Mouse (Mus musculus): ENCODE results near the gene Idua.

The Idua gene

GRCm38 (mm10) chr5:108653341-108653740 is 6.8 kb upstream of the Idua start:
- intact Hi-C loops (cut with DNase I), result loop anchor here (5.0 kb wide), 2 partner anchors 66 to 226 kb away; no protein-coding TSS in a partner anchor

- intact Hi-C loops (cut with DNase I), result loop anchor here (5.0 kb wide), 2 partner anchors 67 to 227 kb away; no protein-coding TSS in a partner anchor
These were observed 5.6 kb upstream of the Idua start for GRCm38 (mm10) chr5:108654444-108654990.

GRCm38 (mm10) chr5:108655381-108655780 is 4.8 kb upstream of the Idua start:
- intact Hi-C loops (cut with DNase I), result no loop called here

- intact Hi-C loops (cut with DNase I), result no loop called here
These were observed 4.1 kb upstream of the Idua start for GRCm38 (mm10) chr5:108655891-108656650.

- intact Hi-C loops (cut with DNase I), result no loop called here
These were observed 2.7 kb upstream of the Idua start for GRCm38 (mm10) chr5:108657406-108657805.

- intact Hi-C loops (cut with DNase I), result no loop called here
These were observed 1.5 kb upstream of the Idua start for GRCm38 (mm10) chr5:108658611-108659010.

- intact Hi-C loops (cut with DNase I), result no loop called here
These were observed 619 bp downstream of the Idua start for GRCm38 (mm10) chr5:108660632-108661268.

GRCm38 (mm10) chr5:108662772-108663171 is 2.6 kb downstream of the Idua start:
- intact Hi-C loops (cut with DNase I), result no loop called here

- intact Hi-C loops (cut with DNase I), result loop anchor here (5.0 kb wide), 1 partner anchor 233 kb away; the partner anchor contains the start of gene Atp5k
These were observed 4.9 kb downstream of the Idua start for GRCm38 (mm10) chr5:108665066-108665465.

- intact Hi-C loops (cut with DNase I), result loop anchor here (5.0 kb wide), 1 partner anchor 235 kb away; the partner anchor contains the start of gene Atp5k
These were observed 7.2 kb downstream of the Idua start for GRCm38 (mm10) chr5:108667370-108667769.

- intact Hi-C loops (cut with DNase I), result loop anchor here (5.0 kb wide), 1 partner anchor 236 kb away; the partner anchor contains the start of gene Atp5k
These were observed 8.3 kb downstream of the Idua start for GRCm38 (mm10) chr5:108668387-108668932.

GRCm38 (mm10) chr5:108668977-108669936 is 9.1 kb downstream of the Idua start, which contains the start of gene Dgkq:
Gene Dgkq, minus strand, starts transcription at chr5:108669672.
- intact Hi-C loops (cut with DNase I), result loop anchor here (5.0 kb wide), 1 partner anchor 237 kb away; the partner anchor contains the start of gene Atp5k

GRCm38 (mm10) chr5:108669986-108670385 is 9.9 kb downstream of the Idua start:
- intact Hi-C loops (cut with DNase I), result loop anchor here (5.0 kb wide), 1 partner anchor 238 kb away; the partner anchor contains the start of gene Atp5k

- intact Hi-C loops (cut with DNase I), result no loop called here
These were observed 10.7 kb downstream of the Idua start for GRCm38 (mm10) chr5:108670785-108671184.

- intact Hi-C loops (cut with DNase I), result no loop called here
These were observed 11.6 kb downstream of the Idua start for GRCm38 (mm10) chr5:108671757-108672156.

- intact Hi-C loops (cut with DNase I), result loop anchor here (5.0 kb wide), 1 partner anchor 53 kb away; no protein-coding TSS in a partner anchor
These were observed 14.5 kb downstream of the Idua start for GRCm38 (mm10) chr5:108674624-108675023.

- intact Hi-C loops (cut with DNase I), result loop anchor here (5.0 kb wide), 1 partner anchor 52 kb away; no protein-coding TSS in a partner anchor
These were observed 15.2 kb downstream of the Idua start, which contains the start of gene Slc26a1 for GRCm38 (mm10) chr5:108675251-108675816. Gene Slc26a1, minus strand, starts transcription at chr5:108675569.

GRCm38 (mm10) chr5:108676772-108677498 is 16.8 kb downstream of the Idua start:
- intact Hi-C loops (cut with DNase I), result loop anchor here (5.0 kb wide), 1 partner anchor 50 kb away; no protein-coding TSS in a partner anchor
